Mouse (Mus musculus): Measurements from ENCODE around the gene Ccdc187. TPM values are rescaled to one million over a fixed set of nuclear protein-coding genes. Genes with fewer than 3 reads are reported as not detected.

Gene Ccdc187
- polyA plus RNA-seq, 1 experiment from 2014 or later, result 0.34 TPM

DNA sequence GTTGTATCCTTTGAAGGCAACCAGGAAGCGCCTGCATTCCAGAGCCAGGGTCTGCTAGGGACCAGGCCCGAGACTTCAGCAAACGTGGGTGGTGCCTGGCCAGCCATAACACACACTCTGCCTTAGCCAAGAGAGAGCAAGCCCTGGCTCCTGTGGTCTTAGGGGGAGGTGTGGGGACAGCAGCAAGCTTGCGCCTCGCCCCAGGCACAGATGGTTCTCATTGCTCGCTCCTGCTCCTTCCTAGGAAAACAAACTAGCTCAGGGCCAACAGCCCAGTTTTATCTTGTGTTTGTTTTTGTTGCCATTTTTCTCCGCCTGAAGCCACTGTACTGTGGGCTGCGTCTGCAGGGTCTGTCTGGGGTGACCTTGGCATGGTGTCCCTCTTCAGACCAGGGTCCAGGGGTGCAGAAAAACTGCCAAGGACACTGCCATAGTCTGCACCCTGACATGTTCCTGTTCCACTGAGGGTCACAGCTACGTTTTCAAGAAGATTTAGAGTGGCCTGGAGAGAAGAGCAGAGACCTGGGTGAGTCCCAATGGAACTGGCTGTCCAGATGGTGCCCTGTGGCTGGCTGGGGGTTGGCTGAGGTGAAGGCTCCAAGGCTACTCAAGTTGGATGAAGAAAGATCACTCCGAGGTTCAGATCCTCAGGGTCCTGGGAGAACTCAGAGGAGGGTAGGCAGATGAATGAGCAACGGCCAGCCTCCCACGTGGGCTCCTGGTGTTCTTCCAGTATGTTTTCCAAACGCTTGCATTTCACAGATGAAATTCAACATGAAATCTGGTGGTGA, 20.1 kb upstream of the Ccdc187 start:
- Histone ChIP-seq H3K4me2 (peak overlapping the region; percentile 96), H3K27me3 (no peaks in the 10 kb centered on the region), H3K9ac (peak overlapping the region; percentile 96; the same call in 1 of the 2 replicates), H3K9me3 (no peaks in the 10 kb centered on the region), H3K36me3 (replicated peaks) (no peaks in the 10 kb centered on the region; the same call in none of the 2 replicates), H3K4me3 (replicated peaks) (peak overlapping the region; percentile 90; the same call in 1 of the 2 replicates), H3K27ac (peak overlapping the region; percentile 87), H3K4me1 (peaks cover 56% of the 10 kb centered on the region)
- WGBS, result 73% methylated on average over 13 of the region's 13 CpGs
- ATAC-seq (ENCODE audit: low FRiP score), result no peak

DNA sequence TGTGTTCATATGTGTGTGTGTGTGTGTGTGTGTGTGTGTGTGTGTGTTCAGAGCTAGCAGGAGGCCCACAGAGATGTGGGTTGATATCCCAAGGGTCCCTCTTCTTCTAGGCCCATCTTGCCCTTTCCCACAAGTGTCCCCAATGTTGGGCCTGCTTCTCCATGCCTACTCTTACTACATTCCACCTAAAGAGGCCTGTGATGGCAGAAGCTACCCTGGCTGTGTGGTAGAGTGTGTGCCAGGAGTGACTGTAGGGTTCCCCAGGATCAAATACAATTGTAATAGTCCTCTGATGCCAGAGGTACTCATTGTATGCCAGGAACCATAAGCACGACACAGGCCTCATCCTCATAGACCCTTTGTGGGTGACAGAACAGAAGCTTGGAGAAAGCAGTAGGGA, 19.0 kb upstream of the Ccdc187 start:
- no peak overlapping the region for H3K4me3 ChIP-seq (replicated peaks)
- no peaks in the 10 kb centered on the region for H3K27me3 ChIP-seq
- no peak overlapping the region for H3K9ac ChIP-seq
- no peaks in the 10 kb centered on the region for H3K9me3 ChIP-seq
- 79% methylated on average over 1 of the region's 1 CpGs for WGBS
- peaks cover 51% of the 10 kb centered on the region for H3K4me1 ChIP-seq
- H3K36me3 ChIP-seq (replicated peaks), result no peaks in the 10 kb centered on the region; the same call in none of the 2 replicates
- H3K4me2 ChIP-seq, result no peak overlapping the region
- ATAC-seq (ENCODE audit: low FRiP score), result no peak
- H3K27ac ChIP-seq, result no peak overlapping the region

DNA sequence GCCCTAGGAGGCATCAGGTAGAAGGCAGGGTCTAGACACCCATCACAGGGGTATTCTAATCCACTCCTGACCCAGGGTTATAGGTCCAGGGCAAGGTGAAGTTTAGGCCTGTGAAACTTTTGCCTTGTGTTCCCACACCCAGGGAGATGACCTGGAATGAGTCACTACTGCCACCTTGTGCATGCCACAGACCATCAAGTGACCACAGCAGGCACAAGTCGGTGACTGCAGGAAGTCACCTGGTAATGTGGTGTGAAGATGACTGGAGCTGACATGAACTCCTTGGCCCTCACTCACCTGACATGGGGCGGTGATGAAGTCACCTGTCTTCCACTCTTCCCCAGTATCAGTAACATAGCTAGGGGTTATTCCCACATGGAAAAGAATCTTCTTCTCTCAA, 18.5 kb upstream of the Ccdc187 start:
- no peak overlapping the region for H3K4me3 ChIP-seq (replicated peaks)
- WGBS, result 69% methylated on average over 2 of the region's 2 CpGs
- H3K4me2 ChIP-seq, result no peak overlapping the region
- H3K27me3 ChIP-seq, result no peaks in the 10 kb centered on the region
- H3K27ac ChIP-seq, result no peak overlapping the region
- H3K36me3 ChIP-seq (replicated peaks), result no peaks in the 10 kb centered on the region; the same call in none of the 2 replicates
- no peak overlapping the region for H3K9ac ChIP-seq
- H3K9me3 ChIP-seq, result no peaks in the 10 kb centered on the region
- peaks cover 45% of the 10 kb centered on the region for H3K4me1 ChIP-seq
- no peak for ATAC-seq (ENCODE audit: low FRiP score)

DNA sequence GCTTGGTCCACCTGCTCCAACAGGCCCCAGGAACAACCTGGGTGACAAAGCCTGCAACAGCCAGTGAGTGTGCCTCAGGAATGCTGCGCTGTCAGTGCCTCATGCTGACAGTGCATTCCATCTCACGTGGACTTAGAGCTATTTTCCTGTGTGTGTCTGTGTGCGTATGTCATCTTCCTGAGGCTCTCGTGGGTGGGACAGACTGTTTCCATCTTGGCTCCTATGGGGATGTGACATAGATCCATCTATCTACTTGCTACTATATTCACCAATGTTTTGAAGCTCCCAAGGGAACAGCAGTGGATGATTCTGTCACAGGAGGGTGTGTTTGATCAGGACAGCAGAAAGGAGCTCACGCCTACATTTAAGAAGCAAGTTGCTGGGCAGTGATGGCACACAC, 17.6 kb upstream of the Ccdc187 start:
- WGBS, result 81% methylated on average over 5 of the region's 5 CpGs
- no peak overlapping the region for H3K4me3 ChIP-seq (replicated peaks)

DNA sequence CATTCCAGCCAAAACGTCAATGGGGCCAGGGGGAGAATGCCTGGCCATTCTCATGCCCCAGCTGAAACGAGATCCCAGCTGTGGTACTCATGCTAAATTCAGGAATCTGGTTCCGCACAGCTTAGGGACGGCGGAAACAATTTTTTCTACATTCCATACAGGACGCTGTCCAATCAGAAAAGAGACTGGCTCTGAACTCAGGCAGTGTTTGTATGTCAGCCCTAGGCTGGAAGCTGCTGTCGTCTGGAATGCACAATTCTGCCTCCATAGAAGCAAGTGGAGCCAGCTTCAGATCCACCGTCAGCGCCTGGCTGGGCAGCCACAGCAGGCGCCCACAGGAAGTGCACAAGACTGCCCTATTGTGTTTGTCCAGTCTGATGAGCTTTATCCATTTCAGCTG, 15.4 kb upstream of the Ccdc187 start:
- no peak overlapping the region for H3K9ac ChIP-seq
- H3K27ac ChIP-seq, result peak overlapping the region; percentile 59
- peak; percentile 63; the same call in 1 of the 2 replicates for ATAC-seq (ENCODE audit: low FRiP score)
- no peaks in the 10 kb centered on the region for H3K27me3 ChIP-seq
- H3K4me3 ChIP-seq (replicated peaks), result no peak overlapping the region
- peak overlapping the region; percentile 0; the same call in 1 of the 2 replicates for H3K4me2 ChIP-seq
- no peaks in the 10 kb centered on the region for H3K9me3 ChIP-seq
- no peaks in the 10 kb centered on the region for H3K36me3 ChIP-seq (replicated peaks)
- WGBS, result 23% methylated on average over 10 of the region's 10 CpGs
- peaks cover 21% of the 10 kb centered on the region for H3K4me1 ChIP-seq

More for the DNA sequence above, 17.6 kb upstream of the Ccdc187 start:
- H3K9me3 ChIP-seq, result no peaks in the 10 kb centered on the region
- H3K27me3 ChIP-seq, result no peaks in the 10 kb centered on the region
- no peak overlapping the region for H3K4me2 ChIP-seq
- ATAC-seq (ENCODE audit: low FRiP score), result no peak
- no peak overlapping the region for H3K9ac ChIP-seq
- no peaks in the 10 kb centered on the region for H3K36me3 ChIP-seq (replicated peaks)
- H3K27ac ChIP-seq, result no peak overlapping the region
- peaks cover 36% of the 10 kb centered on the region for H3K4me1 ChIP-seq

DNA sequence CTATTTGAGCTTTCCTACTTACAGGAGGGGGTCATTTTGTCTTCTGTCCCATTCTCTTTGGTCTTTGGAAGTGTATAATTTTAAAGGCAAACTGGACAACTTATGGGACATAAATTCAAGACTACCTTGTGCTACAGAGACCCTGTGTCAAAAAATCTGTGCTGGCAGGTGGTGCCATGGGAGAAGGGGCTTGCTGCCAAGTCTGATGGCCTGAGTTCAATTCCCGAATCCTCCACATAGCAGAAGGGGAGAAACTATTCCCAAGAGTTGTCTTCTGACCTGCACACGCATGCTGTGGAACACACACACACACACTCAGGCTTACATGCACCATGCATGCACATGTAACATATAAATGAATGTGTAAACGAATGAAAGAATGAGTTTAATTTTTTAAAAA, 12.3 kb upstream of the Ccdc187 start:
- no peak overlapping the region for H3K9ac ChIP-seq

DNA sequence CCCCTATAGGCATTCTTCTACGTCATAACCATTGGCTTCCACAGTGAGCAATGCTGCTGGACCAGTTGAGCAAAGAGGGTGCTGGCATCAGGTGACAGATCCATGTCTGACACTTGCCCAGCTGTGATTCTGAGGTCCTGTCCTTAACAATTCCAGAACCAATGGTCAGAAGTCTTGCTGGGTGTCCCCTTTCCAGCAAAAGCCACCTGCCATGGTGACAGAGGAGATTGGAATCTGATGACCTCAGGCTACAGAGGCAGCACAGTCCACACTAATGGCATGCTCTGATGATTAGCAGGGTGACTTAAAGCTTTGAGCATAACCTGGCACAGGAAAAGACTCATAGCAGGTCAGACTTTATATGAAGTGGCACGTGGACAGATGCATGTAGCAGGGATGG, 11.2 kb upstream of the Ccdc187 start:
- Histone ChIP-seq H3K4me3 (replicated peaks) (no peak overlapping the region), H3K36me3 (replicated peaks) (no peaks in the 10 kb centered on the region), H3K27ac (no peak overlapping the region), H3K9ac (no peak overlapping the region), H3K4me1 (peaks cover 16% of the 10 kb centered on the region), H3K27me3 (no peaks in the 10 kb centered on the region), H3K9me3 (no peaks in the 10 kb centered on the region), H3K4me2 (no peak overlapping the region)
- no peak for ATAC-seq (ENCODE audit: low FRiP score)
- WGBS, result 82% methylated on average over 2 of the region's 2 CpGs

More for the DNA sequence above, 12.3 kb upstream of the Ccdc187 start:
- 91% methylated on average over 3 of the region's 3 CpGs for WGBS
- H3K4me3 ChIP-seq (replicated peaks), result no peak overlapping the region
- no peaks in the 10 kb centered on the region for H3K9me3 ChIP-seq
- H3K27ac ChIP-seq, result no peak overlapping the region
- no peak overlapping the region for H3K4me2 ChIP-seq
- no peaks in the 10 kb centered on the region for H3K36me3 ChIP-seq (replicated peaks)
- ATAC-seq (ENCODE audit: low FRiP score), result no peak
- H3K4me1 ChIP-seq, result peaks cover 13% of the 10 kb centered on the region
- no peaks in the 10 kb centered on the region for H3K27me3 ChIP-seq

DNA sequence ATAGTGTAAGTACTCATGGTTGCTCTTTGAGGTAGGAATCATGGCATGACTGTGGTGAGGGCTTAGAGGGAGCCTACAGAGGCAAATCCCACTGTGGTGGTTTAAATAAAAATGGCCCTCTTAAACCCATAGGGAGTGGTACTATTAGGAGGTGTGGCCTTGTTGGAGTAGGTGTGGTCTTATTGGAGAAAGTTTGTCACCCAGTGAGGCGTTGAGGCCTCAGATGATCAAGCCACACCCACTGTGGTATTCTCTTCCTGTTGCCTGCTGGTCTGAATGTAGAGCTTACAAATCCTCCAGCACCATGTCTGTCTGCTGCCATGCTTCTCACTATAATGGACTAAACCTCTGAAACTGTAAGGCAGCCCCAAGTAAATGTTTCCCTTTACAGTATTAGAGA, 10.4 kb upstream of the Ccdc187 start:
- Histone ChIP-seq H3K4me2 (no peak overlapping the region), H3K4me1 (peaks cover 19% of the 10 kb centered on the region), H3K27me3 (peaks cover 6% of the 10 kb centered on the region; the same call in 1 of the 2 replicates), H3K4me3 (replicated peaks) (no peak overlapping the region), H3K9me3 (no peaks in the 10 kb centered on the region), H3K27ac (no peak overlapping the region), H3K9ac (no peak overlapping the region), H3K36me3 (replicated peaks) (no peaks in the 10 kb centered on the region)
- ATAC-seq (ENCODE audit: low FRiP score), result no peak
- 84% methylated on average over 1 of the region's 1 CpGs for whole genome bisulfite sequencing

DNA sequence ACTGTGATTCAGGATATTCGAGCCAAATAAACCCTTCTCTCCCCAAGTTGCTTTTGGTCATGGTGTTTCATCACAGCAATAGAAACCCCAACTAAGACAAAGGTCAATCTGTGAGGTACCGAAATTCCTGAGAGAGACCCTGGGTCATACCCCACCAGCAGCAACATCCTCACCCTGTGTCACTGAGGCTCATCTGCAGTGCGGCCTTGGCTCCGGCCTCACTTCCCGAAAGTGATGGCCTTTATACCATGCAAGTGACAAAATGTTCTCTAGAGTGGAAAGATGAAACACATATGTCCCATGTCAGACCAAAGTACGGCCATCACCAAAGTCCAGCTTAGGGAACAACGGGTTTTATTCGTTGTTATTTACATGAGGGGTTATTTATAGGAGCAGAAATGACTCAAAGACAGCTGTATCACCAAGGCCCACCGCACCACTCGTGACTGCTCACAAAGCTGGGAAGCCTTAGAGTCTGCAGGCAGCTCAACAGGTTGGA, 7.7 kb upstream of the Ccdc187 start:
- Histone ChIP-seq H3K4me2 (no peak overlapping the region), H3K27ac (no peak overlapping the region), H3K4me3 (replicated peaks) (no peak overlapping the region), H3K4me1 (peaks cover 37% of the 10 kb centered on the region), H3K27me3 (peaks cover 7% of the 10 kb centered on the region; the same call in 1 of the 2 replicates), H3K9ac (no peak overlapping the region), H3K9me3 (no peaks in the 10 kb centered on the region), H3K36me3 (replicated peaks) (no peaks in the 10 kb centered on the region)
- WGBS, result 86% methylated on average over 10 of the region's 10 CpGs
- no peak for ATAC-seq (ENCODE audit: low FRiP score)

DNA sequence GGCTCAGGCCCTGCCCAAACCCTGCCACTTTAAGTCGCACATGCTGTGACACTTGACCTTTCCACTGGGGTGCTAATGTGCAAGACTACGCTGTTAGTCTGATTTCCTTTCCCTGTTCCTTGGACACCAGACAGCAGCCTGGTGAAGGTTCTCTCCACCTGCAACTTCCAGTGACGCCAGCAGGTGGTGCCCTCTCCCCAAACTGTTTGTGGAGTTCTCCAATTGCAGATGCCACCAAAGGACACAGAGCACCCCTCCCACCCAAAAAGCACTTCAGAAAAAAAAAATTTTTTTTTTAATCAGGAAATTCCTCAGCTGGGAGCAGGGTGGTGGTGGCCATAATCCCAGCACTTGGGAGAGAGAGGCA, 6.4 kb upstream of the Ccdc187 start:
- peaks cover 7% of the 10 kb centered on the region; the same call in 1 of the 2 replicates for H3K27me3 ChIP-seq
- H3K9me3 ChIP-seq, result no peaks in the 10 kb centered on the region
- H3K27ac ChIP-seq, result 0 out of 2 replicates have a peak overlapping the region, but pooled peaks have one; percentile 9
- peaks cover 45% of the 10 kb centered on the region for H3K4me1 ChIP-seq
- H3K36me3 ChIP-seq (replicated peaks), result no peaks in the 10 kb centered on the region
- no peak overlapping the region for H3K4me3 ChIP-seq (replicated peaks)
- ATAC-seq (ENCODE audit: low FRiP score), result no peak
- no peak overlapping the region for H3K4me2 ChIP-seq
- WGBS, result 1% methylated on average over 3 of the region's 3 CpGs
- H3K9ac ChIP-seq, result no peak overlapping the region

DNA sequence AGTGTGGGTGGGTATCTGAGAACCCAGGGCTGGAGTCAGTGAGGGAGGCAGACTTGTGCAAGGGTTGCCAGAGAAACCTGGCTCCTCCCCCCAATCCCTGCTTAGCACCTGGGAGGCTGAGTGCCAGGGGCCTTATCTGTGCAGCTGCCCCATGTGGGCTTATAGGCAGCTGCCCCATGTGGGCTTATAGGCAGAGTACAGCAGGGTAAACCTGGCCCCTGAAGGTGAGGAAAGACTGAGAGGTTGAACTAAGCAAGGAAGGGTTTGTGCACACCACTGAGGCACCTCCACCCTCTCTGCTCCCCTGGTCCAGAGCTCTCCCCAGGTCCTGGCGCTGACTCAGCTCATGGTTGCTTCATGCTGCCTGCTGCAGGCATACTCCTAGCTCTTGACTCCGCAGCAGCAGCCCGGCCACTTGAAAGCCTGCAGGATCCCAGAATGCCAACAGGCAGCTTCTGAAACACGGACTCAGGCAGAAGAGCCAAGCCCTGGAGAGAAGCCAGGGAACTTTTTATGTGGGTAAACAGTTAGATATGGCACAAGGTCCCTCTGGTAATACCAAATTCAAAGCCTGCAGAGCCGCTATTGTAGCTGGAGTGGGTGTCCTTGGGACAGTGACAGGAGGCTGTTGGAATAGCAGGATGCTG, 5.9 kb upstream of the Ccdc187 start:
- Histone ChIP-seq H3K9ac (no peak overlapping the region), H3K9me3 (no peaks in the 10 kb centered on the region), H3K4me1 (peaks cover 45% of the 10 kb centered on the region), H3K27ac (peak overlapping the region; percentile 89; the same call in 1 of the 2 replicates), H3K36me3 (replicated peaks) (no peaks in the 10 kb centered on the region), H3K27me3 (peaks cover 7% of the 10 kb centered on the region; the same call in 1 of the 2 replicates), H3K4me3 (replicated peaks) (no peak overlapping the region), H3K4me2 (no peak overlapping the region)
- ATAC-seq (ENCODE audit: low FRiP score), result no peak; the same call in 1 of the 2 replicates
- WGBS, result 45% methylated on average over 5 of the region's 5 CpGs

DNA sequence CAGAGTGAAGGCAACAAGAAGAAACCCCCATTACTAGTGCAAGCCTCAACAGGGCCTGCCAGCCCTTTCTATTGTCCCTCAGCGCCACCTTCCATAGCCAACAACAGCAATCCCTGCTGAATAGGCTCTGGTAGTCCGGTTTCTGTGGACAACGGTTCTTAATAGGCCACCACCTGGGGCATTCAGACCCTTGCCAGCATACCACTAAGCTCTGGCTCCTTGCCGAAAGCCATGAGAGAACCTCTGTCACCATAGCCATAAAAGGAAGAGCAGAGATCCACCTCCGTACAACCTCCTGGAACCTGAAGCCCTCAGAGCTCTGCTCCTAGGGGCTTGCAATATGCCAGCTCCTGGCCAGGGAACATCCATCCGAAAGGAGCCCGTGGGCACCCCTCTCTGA, 5.0 kb upstream of the Ccdc187 start:
- H3K27me3 ChIP-seq, result peaks cover 7% of the 10 kb centered on the region; the same call in 1 of the 2 replicates
- no peak overlapping the region for H3K4me3 ChIP-seq (replicated peaks)
- peak overlapping the region; percentile 89 for H3K27ac ChIP-seq
- 22% methylated on average over 7 of the region's 7 CpGs for WGBS
- H3K4me2 ChIP-seq, result peak overlapping the region; percentile 40; the same call in 1 of the 2 replicates
- H3K4me1 ChIP-seq, result peaks cover 45% of the 10 kb centered on the region
- no peaks in the 10 kb centered on the region for H3K36me3 ChIP-seq (replicated peaks)
- peak overlapping the region; percentile 40; the same call in 1 of the 2 replicates for H3K9ac ChIP-seq
- no peaks in the 10 kb centered on the region for H3K9me3 ChIP-seq
- no peak for ATAC-seq (ENCODE audit: low FRiP score)
